Mouse (Mus musculus): ENCODE measurements around the gene Usp5.

DNA sequence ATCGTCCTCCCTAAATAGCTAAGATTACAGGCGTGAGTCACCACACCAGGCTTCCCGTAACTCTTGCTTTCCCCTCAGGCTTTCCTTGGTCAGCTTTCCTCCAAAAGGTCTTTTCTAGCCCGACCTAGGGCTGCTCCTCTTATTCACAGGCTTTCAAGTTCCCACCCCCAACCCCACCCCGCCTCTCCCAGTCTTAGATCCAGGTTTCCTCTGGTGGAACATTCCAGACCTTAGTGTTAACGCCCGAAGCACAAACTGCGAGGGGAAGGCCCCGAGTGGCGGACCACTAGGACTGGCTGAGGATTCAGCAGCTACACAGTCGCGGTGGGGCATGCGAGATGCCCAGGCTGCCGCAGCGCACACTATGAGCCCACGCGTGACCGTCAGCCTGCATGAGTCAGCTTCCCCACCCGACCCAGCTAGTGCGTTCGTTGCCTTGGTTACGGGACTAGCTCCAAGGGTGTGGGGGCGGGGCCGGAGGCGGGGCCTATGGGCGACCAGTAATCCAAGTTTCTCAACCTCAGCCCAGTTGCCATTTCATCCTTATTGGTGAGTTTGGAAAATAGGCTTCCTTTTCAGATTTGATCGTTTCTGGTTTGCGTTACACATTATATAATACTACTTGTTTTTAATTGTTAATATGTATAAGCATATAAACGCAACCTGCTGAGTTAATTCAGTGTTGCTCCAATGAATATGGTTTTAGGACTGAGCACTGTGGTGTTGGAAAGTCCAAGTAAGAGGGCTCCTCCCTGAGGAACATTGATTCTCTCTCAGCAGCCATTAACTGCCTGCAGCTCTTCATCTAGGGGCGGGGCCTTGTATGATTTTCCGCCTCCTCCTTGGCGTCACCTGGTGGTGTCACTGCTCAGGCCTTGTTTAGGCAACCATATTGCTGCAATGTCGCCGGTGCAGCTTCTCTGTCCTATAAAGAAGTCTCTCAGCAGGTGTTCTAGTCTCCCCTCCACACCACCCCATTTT, 23.7 kb downstream of the Usp5 start:
- TF ChIP-seq CTCF (IDR thresholded peaks at IDR 0.05; ENCODE audit: control insufficient read depth, insufficient read depth, insufficient read length), result no peak
- peak; percentile 10 for TF ChIP-seq FOSL1 (IDR thresholded peaks at IDR 0.05; ENCODE audit: insufficient read depth, low read length, poor library complexity, severe bottlenecking)
- TF ChIP-seq MAX (IDR thresholded peaks at IDR 0.05), result peak; percentile 40
- TF ChIP-seq USF1 (IDR thresholded peaks at IDR 0.05; ENCODE audit: low read depth), result no peak
- TF ChIP-seq CEBPB (IDR thresholded peaks at IDR 0.05; ENCODE audit: low read depth), result peak; percentile 32
- TF ChIP-seq MYOG (IDR thresholded peaks at IDR 0.05; ENCODE audit: control insufficient read depth, extremely low read depth, insufficient read length), result no peak
- no peak for TF ChIP-seq MYOD1 (IDR thresholded peaks at IDR 0.05; ENCODE audit: control insufficient read depth, insufficient read length, low read depth)

Data from C2C12 (cell line).